Mouse (Mus musculus): ENCODE measurements around the gene Stk38. TPM values are rescaled to one million over a fixed set of nuclear protein-coding genes. Genes with fewer than 3 reads are reported as not detected.
A peak's percentile ranks its signal among the peaks of the same experiment; 100 is the strongest.
"Not testable (repeated sequence)": the region's sequence is repeated elsewhere in the genome, so short reads cannot be mapped to it uniquely, and the experiment has no call there.

Gene Stk38
- total RNA-seq, 2 experiments from 2014 or later = 54.9 to 60.3 TPM

DNA sequence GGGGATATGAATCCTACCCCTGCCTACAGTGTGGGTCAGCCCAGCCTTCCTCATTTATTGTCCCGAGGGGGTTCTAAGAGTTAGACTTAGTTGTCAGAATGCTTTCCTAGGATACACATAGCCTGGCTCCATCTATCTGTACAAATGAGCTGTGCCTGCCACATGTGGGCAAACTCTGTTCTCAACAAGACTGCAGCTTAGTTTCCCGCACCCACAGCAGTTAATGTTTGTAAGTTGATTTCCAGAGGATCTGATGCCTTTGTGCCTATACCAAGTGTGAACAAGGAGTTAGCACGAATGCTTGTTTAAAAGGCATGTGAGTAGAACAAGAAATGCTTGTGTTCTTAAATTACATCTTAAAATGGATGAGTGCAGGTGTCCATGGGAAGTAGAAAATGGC is 35.8 kb upstream of the Stk38 start:
- intact Hi-C loops (cut with DNase I) = no loop called here

DNA sequence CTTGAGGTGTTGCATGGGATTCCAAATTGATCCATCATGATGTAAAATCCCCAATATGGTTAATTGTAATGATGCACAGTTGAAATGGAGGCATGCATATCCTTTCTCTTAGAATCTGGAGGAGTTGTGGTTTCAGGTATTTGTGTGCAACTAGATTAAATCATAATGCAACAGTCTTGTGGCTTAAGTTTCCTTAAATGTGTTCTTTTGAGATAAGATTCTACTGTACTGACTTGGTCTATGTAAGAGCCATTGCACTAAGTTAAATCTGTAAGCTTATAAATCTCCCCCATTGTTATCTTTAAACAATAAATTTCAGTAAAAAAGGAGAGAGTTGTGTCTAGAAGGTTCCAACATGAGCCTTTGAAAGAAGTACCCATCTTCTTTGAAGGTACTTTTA is 34.8 kb upstream of the Stk38 start:
- intact Hi-C loops (cut with DNase I) = no loop called here
- DNase-seq (ENCODE audit: extremely low spot score in 1 of 2, low spot score in 2 of 2) = no peak

More for the DNA sequence above, 35.8 kb upstream of the Stk38 start:
- DNase-seq (ENCODE audit: extremely low spot score in 1 of 2, low spot score in 2 of 2) = no peak

GRCm38 (mm10) chr17:29041632-29042031 is 33.8 kb upstream of the Stk38 start:
- DNase-seq (ENCODE audit: extremely low spot score in 1 of 2, low spot score in 2 of 2); intact Hi-C loops (cut with DNase I): not testable (repeated sequence)

DNA sequence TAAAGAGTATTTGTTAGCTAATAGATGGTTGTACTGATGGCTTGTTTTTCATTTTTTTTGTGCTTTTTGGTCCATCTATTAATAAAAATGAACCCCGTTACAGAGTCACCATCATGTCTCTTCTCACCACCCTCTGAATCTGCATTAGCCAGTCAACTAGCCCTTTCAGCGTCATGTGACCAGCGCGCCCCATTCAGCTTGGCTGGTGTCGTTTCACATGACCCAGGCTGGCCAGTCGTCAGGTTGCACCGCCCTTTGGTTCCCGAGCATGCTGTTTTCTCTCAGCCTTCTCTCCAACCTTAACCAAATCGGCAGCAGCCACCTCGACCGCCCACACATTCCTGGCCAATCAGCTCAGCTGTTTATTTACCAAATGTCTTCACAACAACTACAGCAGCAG is 31.6 kb upstream of the Stk38 start:
- intact Hi-C loops (cut with DNase I) = no loop called here
- DNase-seq (ENCODE audit: extremely low spot score in 1 of 2, low spot score in 2 of 2) = no peak

- no peak for DNase-seq (ENCODE audit: extremely low spot score in 1 of 2, low spot score in 2 of 2)
- intact Hi-C loops (cut with DNase I) = no loop called here
Observed at GRCm38 (mm10) chr17:29035506-29035905, 27.7 kb upstream of the Stk38 start.

GRCm38 (mm10) chr17:29034264-29034663 is 26.5 kb upstream of the Stk38 start:
- intact Hi-C loops (cut with DNase I) = no loop called here
- DNase-seq (ENCODE audit: extremely low spot score in 1 of 2, low spot score in 2 of 2) = no peak

DNA sequence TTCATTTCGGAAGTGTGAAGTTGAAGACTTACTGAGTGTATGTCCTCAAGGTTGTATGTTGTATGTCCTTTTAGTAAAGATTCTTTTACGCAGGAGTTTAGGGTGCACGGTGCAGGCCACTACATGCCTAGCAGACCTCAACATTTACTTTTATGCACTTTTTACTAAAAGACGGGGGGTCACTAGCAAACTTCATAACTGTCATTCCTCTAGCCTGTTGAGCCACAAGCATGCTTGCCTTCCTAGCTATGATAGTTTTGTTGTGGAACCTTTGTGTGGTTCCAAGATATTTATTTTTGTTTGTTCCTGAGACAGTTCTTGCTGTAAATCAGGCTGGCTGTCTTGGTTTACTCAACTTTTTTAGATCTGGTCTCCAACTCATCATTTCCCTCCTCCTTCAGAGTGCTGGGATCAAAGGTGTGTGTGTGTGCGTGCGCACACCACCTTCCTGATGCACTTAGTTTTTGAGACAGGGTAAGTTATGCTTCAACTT is 25.8 kb upstream of the Stk38 start:
- intact Hi-C loops (cut with DNase I) = no loop called here

GRCm38 (mm10) chr17:29032274-29033069 is 24.7 kb upstream of the Stk38 start, which contains the start of gene Srsf3:
TSS of gene Srsf3 (plus strand) at chr17:29032628.
- DNase-seq (ENCODE audit: extremely low spot score in 1 of 2, low spot score in 2 of 2) = peak; percentile 100

More for the DNA sequence above, 25.8 kb upstream of the Stk38 start:
- DNase-seq (ENCODE audit: extremely low spot score in 1 of 2, low spot score in 2 of 2) = no peak

DNA sequence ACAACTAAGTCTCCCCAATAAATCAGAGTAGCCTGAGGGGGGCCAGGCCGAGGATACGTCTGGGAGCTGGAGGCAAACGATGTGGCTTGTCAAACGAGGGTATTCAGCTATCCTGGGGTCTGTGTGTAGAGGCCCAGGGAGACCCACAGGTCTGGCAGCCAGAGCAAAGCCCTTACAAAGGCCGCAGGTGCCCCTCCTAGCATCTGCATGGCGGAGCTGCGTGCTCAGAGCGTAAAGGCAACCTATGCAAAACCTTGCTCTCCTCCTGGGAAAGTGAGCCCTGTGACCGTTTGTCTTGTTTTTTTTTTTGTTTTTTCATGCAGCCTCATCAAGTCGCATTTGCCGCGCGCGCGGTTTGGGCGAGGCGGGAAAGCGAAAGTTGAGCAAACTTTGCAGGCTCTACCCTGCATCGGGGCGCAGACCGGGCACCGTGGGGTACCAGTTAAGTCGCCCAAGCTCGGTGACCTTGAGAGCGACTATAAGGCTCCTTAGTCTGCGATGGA is 24.0 kb upstream of the Stk38 start:
- DNase-seq (ENCODE audit: extremely low spot score in 1 of 2, low spot score in 2 of 2) = peak in 1 of 2 experiments; percentile 64
- intact Hi-C loops (cut with DNase I) = no loop called here

More at GRCm38 (mm10) chr17:29032274-29033069, 24.7 kb upstream of the Stk38 start, which contains the start of gene Srsf3:
- intact Hi-C loops (cut with DNase I) = no loop called here

DNA sequence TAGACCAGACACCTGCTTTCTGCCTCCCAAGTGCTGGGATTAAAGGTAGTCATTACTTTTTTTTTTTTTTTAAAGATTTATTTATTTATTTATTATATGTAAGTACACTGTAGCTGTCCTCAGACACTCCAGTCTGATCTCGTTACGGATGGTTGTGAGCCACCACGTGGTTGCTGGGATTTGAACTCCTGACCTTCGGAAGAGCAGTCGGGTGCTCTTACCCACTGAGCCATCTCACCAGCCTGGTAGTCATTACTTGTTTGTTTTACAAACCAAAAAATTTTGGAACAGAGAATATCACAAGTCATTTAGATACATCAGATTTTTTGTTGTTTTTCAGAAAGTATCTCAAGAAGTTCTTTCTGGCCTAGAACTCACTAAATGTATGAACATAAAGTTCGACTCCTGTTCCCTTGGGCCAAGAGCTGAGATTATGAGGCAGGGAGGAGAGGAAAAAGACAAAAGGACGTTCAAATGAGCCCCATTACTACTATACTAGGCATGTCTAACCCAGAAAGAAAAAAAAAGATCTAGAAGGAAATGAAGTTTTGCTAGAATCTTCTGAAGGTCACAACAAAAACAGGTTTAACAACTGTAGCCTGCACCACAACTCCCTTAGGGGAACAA is 23.4 kb upstream of the Stk38 start:
- DNase-seq (ENCODE audit: extremely low spot score in 1 of 2, low spot score in 2 of 2); intact Hi-C loops (cut with DNase I): not testable (repeated sequence)

- no peak for DNase-seq (ENCODE audit: extremely low spot score in 1 of 2, low spot score in 2 of 2)
- intact Hi-C loops (cut with DNase I) = no loop called here
Observed at GRCm38 (mm10) chr17:29030321-29031034, 22.7 kb upstream of the Stk38 start.

DNA sequence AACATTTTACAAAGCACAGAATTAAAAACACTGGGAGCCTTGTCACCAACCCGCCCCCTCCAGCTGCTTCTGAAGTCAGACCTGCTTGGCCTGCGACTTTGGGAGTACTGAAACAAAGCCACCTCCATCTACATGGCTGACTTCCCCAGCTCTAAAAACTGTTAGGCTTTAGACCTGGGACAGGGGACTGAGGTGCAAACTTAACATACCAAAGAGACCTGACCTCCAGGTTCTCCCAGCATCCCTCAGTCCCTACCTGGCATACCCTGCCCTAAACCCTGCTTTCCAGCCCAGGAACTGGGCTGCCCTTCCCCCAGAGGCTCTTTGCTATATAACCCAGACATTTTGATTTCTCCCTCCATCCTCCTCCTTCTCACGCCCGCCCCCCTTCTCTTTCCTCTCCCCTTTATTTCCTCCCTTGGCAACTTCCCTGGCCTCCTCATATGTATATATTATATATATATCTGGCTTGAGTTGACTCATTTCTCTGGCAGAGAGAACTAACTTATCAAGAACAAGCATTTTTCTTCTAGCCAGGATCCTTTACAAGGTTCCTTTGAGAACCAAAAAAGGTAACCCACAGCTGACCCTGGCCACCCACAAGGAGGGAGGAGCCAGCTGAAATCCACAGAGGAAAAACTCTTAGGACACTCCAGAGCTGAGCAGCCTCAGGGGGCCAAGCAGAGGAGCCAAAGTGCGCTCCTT is 19.0 kb upstream of the Stk38 start:
- intact Hi-C loops (cut with DNase I) = no loop called here

GRCm38 (mm10) chr17:29024896-29025565 is 17.2 kb upstream of the Stk38 start:
- intact Hi-C loops (cut with DNase I) = no loop called here
- DNase-seq (ENCODE audit: extremely low spot score in 1 of 2, low spot score in 2 of 2) = no peak

More for the DNA sequence above, 19.0 kb upstream of the Stk38 start:
- DNase-seq (ENCODE audit: extremely low spot score in 1 of 2, low spot score in 2 of 2) = no peak

- intact Hi-C loops (cut with DNase I) = no loop called here
- DNase-seq (ENCODE audit: extremely low spot score in 1 of 2, low spot score in 2 of 2) = no peak
Observed at GRCm38 (mm10) chr17:29024047-29024892, 16.5 kb upstream of the Stk38 start.

DNA sequence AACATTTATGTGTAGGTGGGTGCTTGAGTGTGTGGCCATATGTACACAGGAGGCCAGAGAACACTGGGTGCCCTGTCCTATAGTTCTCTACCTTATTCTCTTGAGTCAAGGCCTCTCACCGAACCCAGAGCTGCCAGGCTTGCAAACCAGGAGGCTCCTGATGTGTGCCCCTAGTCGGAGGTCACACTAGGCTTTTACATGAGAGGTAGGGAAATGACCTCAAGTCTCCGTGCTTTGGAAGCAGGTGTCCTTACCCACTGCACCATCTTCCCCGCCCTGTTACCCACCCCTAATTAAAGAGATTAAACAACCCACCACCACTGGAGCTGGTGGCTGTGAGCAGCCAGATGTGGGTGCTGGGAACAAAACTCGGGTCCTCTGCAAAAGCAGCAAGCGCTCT is 15.6 kb upstream of the Stk38 start:
- DNase-seq (ENCODE audit: extremely low spot score in 1 of 2, low spot score in 2 of 2) = no peak
- intact Hi-C loops (cut with DNase I) = no loop called here

DNA sequence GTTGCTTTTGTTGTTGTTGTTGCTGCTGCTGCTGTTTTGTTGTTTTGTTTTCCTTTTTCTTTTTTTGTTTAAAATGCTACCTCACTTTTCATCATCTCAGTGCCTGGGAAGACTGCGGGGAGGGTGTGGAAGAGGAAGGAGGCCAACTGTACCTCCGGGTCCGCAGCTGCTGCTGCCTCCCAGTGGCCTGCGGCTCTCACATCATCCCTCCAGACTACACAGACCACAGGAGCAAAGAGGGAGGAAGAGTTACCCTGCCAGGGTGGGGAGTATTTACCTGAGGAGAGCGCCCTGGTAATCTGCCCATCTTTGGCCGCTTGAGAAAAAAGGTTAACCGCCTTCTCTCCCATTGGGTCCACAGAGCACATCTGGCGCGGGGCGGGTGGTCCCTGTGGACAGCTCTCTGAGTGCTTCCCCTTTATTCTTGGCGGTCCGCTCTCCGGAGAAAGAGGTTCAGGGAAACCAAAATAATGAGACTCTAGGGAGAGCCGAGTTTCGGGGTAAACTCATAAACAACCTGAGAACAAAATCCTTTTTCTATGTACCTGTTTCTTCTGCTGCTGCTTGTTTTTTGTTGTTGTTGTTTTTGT is 14.5 kb upstream of the Stk38 start:
- DNase-seq (ENCODE audit: extremely low spot score in 1 of 2, low spot score in 2 of 2) = no peak
- intact Hi-C loops (cut with DNase I) = no loop called here

DNA sequence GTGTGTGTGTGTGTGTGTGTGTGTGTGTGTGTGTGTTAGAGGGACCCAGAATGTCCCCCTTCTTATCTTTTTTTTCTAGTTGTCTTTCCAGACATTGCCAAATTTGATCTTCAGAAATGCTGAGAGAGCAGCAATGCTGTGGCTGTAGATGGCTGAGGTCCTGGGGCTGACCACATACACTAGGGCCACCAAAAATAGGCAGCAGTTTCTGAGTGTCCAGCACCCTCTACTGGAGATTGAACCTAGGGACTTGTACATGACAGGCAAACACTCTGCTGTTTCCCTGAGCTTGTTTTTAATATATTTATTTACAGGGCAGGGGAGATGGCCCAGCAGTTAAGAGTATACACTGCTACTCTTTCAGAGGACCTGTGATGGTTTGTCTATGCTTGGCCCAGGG is 12.6 kb upstream of the Stk38 start:
- no peak for DNase-seq (ENCODE audit: extremely low spot score in 1 of 2, low spot score in 2 of 2)
- intact Hi-C loops (cut with DNase I) = no loop called here

Measured in left cerebral cortex, postnatal 10 days (tissue).